Mouse (Mus musculus) heart, embryonic 16.5 days (tissue): Measurements from ENCODE around the gene Camk2b. TPM values are rescaled to one million over a fixed set of nuclear protein-coding genes. Genes with fewer than 3 reads are reported as not detected.

Experiments used
- ATAC-seq: fragments of 200-750 bp; cut with Nextera tagmentation; replicated peaks from 2 replicates; pipeline ENCODE4 v1.8.0; 2017; ENCODE audit warnings: moderate number of reproducible peaks; ENCODE audit not compliant: insufficient read depth, low FRiP score; ENCODE audit errors: extremely low read depth
- H3K27ac ChIP-seq: fragments of 300-500 bp; sonication (generic); 2 replicates; pipeline ENCODE4 v1.5.1; 2014; ENCODE audit warnings: mild to moderate bottlenecking, low read length, control low read depth, moderate library complexity
- H3K27me3 ChIP-seq: fragments of 300-500 bp; sonication (generic); 2 replicates; pipeline ENCODE4 v1.6.1; 2014; ENCODE audit warnings: low read length, mixed read lengths; ENCODE audit not compliant: control insufficient read depth, insufficient read depth
- H3K36me3 ChIP-seq: fragments of 300-500 bp; sonication (generic); 2 replicates; pipeline ENCODE4 v1.6.1; 2014; ENCODE audit not compliant: control insufficient read depth, insufficient read depth
- H3K4me1 ChIP-seq: fragments of 300-500 bp; sonication (generic); 2 replicates; pipeline ENCODE4 v1.6.1; 2014; ENCODE audit warnings: low read length, mixed read lengths; ENCODE audit not compliant: control insufficient read depth, insufficient read depth
- H3K4me2 ChIP-seq: fragments of 300-500 bp; sonication (generic); 2 replicates; pipeline ENCODE4 v1.6.1; 2014; ENCODE audit warnings: low read depth, mild to moderate bottlenecking, control low read depth, low read length
- H3K4me3 ChIP-seq: fragments of 300-500 bp; sonication (generic); 2 replicates; pipeline ENCODE4 v1.5.1; 2014; ENCODE audit warnings: mild to moderate bottlenecking, control low read depth, low read length
- H3K9ac ChIP-seq: fragments of 300-500 bp; sonication (generic); 2 replicates; pipeline ENCODE4 v1.6.1; 2014; ENCODE audit warnings: low read length, control low read depth
- H3K9me3 ChIP-seq: fragments of 300-500 bp; sonication (generic); replicated peaks from 2 replicates; pipeline ENCODE4 v1.6.1; 2016; ENCODE audit warnings: low read length; ENCODE audit not compliant: control insufficient read depth
- WGBS: fragments of 180-500 bp; shearing (Covaris S2); extraction: QIAGEN DNeasy Blood & Tissue Kit; methylation state at CpG from one replicate; pipeline ENCODE4 v1.1.7; 2014; 5-methylcytosine and 5-hydroxymethylcytosine counted together
- polyA plus RNA-seq: library from polyadenylated mRNA; unstranded; fragments of >200 nt; fragmentation: Nextera tagmentation; extraction: Ambion mirVana; gene quantifications from 2 replicates; pipeline ENCODE4 v1.2.1, GENCODE M21; 2015

The Camk2b gene
- polyA plus RNA-seq, 1 experiment from 2014 or later, result 2.7 TPM

GRCm38 (mm10) chr11:5989954-5990593, 76.1 kb downstream of the Camk2b start:
- Histone ChIP-seq H3K9me3 (no peaks in the 10 kb centered on the region), H3K36me3 (no peaks in the 10 kb centered on the region), H3K4me2 (no peak overlapping the region), H3K27ac (no peak overlapping the region), H3K4me3 (no peak overlapping the region), H3K27me3 (no peaks in the 10 kb centered on the region), H3K4me1 (no peaks in the 10 kb centered on the region), H3K9ac (no peak overlapping the region)
- no peak for ATAC-seq
- 82% methylated on average over 16 of the region's 16 CpGs for WGBS

GRCm38 (mm10) chr11:5988126-5988525, 78.0 kb downstream of the Camk2b start:
- no peak for ATAC-seq
- no peak overlapping the region for H3K4me3 ChIP-seq
- no peaks in the 10 kb centered on the region for H3K36me3 ChIP-seq
- H3K9ac ChIP-seq, result no peak overlapping the region
- no peak overlapping the region for H3K27ac ChIP-seq
- 72% methylated on average over 10 of the region's 10 CpGs for WGBS
- H3K27me3 ChIP-seq, result no peaks in the 10 kb centered on the region
- H3K9me3 ChIP-seq, result no peaks in the 10 kb centered on the region
- no peaks in the 10 kb centered on the region for H3K4me1 ChIP-seq
- H3K4me2 ChIP-seq, result no peak overlapping the region

- ATAC-seq, result no peak
- 89% methylated on average over 5 of the region's 5 CpGs for WGBS
- no peak overlapping the region for H3K4me3 ChIP-seq
Observed at GRCm38 (mm10) chr11:5983629-5984028, 82.5 kb downstream of the Camk2b start.

GRCm38 (mm10) chr11:5981323-5981722, 84.8 kb downstream of the Camk2b start:
- ATAC-seq, result no peak
- no peak overlapping the region for H3K4me3 ChIP-seq
- no peak overlapping the region for H3K9ac ChIP-seq
- H3K4me1 ChIP-seq, result no peaks in the 10 kb centered on the region
- H3K4me2 ChIP-seq, result no peak overlapping the region
- no peaks in the 10 kb centered on the region for H3K9me3 ChIP-seq
- no peak overlapping the region for H3K27ac ChIP-seq
- WGBS, result 84% methylated on average over 7 of the region's 7 CpGs
- no peaks in the 10 kb centered on the region for H3K27me3 ChIP-seq
- H3K36me3 ChIP-seq, result no peaks in the 10 kb centered on the region

More at GRCm38 (mm10) chr11:5983629-5984028, 82.5 kb downstream of the Camk2b start:
- Histone ChIP-seq H3K9me3 (no peaks in the 10 kb centered on the region), H3K36me3 (no peaks in the 10 kb centered on the region), H3K4me2 (no peak overlapping the region), H3K4me1 (no peaks in the 10 kb centered on the region), H3K27me3 (no peaks in the 10 kb centered on the region), H3K27ac (no peak overlapping the region), H3K9ac (no peak overlapping the region)

- WGBS, result 68% methylated on average over 8 of the region's 8 CpGs
- ATAC-seq, result no peak
- no peak overlapping the region for H3K9ac ChIP-seq
- H3K4me3 ChIP-seq, result no peak overlapping the region
- H3K36me3 ChIP-seq, result no peaks in the 10 kb centered on the region
- no peaks in the 10 kb centered on the region for H3K9me3 ChIP-seq
- H3K27ac ChIP-seq, result no peak overlapping the region
- H3K4me1 ChIP-seq, result no peaks in the 10 kb centered on the region
- no peaks in the 10 kb centered on the region for H3K27me3 ChIP-seq
- no peak overlapping the region for H3K4me2 ChIP-seq
Observed at GRCm38 (mm10) chr11:5980561-5980960, 85.6 kb downstream of the Camk2b start.

- no peaks in the 10 kb centered on the region for H3K4me1 ChIP-seq
- H3K9me3 ChIP-seq, result no peaks in the 10 kb centered on the region
- no peak overlapping the region for H3K4me3 ChIP-seq
- H3K4me2 ChIP-seq, result no peak overlapping the region
- no peak overlapping the region for H3K27ac ChIP-seq
- H3K36me3 ChIP-seq, result no peaks in the 10 kb centered on the region
- ATAC-seq, result no peak
- H3K27me3 ChIP-seq, result no peaks in the 10 kb centered on the region
- no peak overlapping the region for H3K9ac ChIP-seq
- 79% methylated on average over 2 of the region's 2 CpGs for WGBS
Observed at GRCm38 (mm10) chr11:5980108-5980507, 86.1 kb downstream of the Camk2b start.

- H3K4me2 ChIP-seq, result no peak overlapping the region
- no peak for ATAC-seq
Observed at GRCm38 (mm10) chr11:5979088-5979487, 87.1 kb downstream of the Camk2b start.

GRCm38 (mm10) chr11:5976106-5976505, 90.1 kb downstream of the Camk2b start:
- Histone ChIP-seq H3K9ac (no peak overlapping the region), H3K4me1 (no peaks in the 10 kb centered on the region), H3K9me3 (no peaks in the 10 kb centered on the region), H3K4me2 (no peak overlapping the region), H3K27ac (no peak overlapping the region), H3K4me3 (no peak overlapping the region), H3K36me3 (no peaks in the 10 kb centered on the region), H3K27me3 (no peaks in the 10 kb centered on the region)
- 20% methylated on average over 9 of the region's 9 CpGs for WGBS
- ATAC-seq, result no peak

More at GRCm38 (mm10) chr11:5979088-5979487, 87.1 kb downstream of the Camk2b start:
- Histone ChIP-seq H3K4me1 (no peaks in the 10 kb centered on the region), H3K27me3 (no peaks in the 10 kb centered on the region), H3K9ac (no peak overlapping the region), H3K27ac (no peak overlapping the region), H3K36me3 (no peaks in the 10 kb centered on the region), H3K9me3 (no peaks in the 10 kb centered on the region), H3K4me3 (no peak overlapping the region)
- WGBS, result 73% methylated on average over 7 of the region's 7 CpGs

GRCm38 (mm10) chr11:5975068-5975467, 91.1 kb downstream of the Camk2b start:
- H3K4me3 ChIP-seq, result no peak overlapping the region
- no peaks in the 10 kb centered on the region for H3K4me1 ChIP-seq
- H3K27ac ChIP-seq, result no peak overlapping the region
- no peaks in the 10 kb centered on the region for H3K36me3 ChIP-seq
- H3K9ac ChIP-seq, result no peak overlapping the region
- no peaks in the 10 kb centered on the region for H3K27me3 ChIP-seq
- no peak for ATAC-seq
- H3K4me2 ChIP-seq, result no peak overlapping the region
- no peaks in the 10 kb centered on the region for H3K9me3 ChIP-seq
- WGBS, result 69% methylated on average over 2 of the region's 2 CpGs
